Mouse (Mus musculus): ENCODE data around the gene Ms4a15.
A peak's percentile ranks its signal among the peaks of the same experiment; 100 is the strongest.

Gene Ms4a15

DNA sequence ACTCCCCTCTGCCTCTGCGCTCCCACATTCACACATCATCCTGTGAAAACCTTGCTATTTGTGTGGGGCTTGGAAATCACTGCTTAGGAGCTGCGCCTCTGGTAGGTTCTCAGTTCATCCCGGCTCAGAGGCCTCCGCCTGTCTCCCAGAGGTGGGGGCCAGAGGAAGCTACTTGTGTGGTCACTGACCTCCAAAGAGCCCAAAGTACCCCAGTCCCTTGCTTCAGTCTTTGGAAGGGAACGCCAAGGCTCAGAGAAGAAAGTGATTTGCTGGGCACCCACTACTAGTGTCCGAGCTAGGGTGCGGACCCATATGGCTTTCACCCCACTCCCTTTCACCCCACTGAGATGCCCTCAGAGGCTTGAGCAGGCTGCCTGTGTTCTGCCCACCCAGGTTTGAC is at the start of gene Ms4a15:
Ms4a15 (minus strand) TSS at position 101 of the 400 bp plus-strand sequence.
- DNase-seq (ENCODE audit: low spot score in 2 of 2) = no peak

DNA sequence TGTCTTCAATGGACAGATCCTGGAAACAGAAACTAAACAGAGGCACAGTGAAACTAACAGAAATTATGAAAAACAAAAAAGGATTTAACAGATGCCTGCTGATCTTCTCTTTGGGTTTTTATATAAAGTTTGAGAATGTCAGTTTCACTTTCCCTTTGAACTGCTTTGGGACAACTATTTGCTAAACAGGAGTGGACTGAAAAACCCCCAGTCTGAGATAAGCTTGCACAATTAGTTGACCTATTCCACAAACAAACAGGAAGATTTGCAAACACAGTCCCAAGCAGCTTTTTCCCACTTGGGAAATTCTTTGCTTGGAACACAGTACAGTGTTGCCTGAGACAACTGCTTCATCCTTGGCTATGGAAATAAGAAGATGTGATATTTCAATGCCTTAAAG is 44.5 kb upstream of the Ms4a15 start:
- no peak for DNase-seq (ENCODE audit: low spot score in 2 of 2)

- DNase-seq (ENCODE audit: low spot score in 2 of 2) = no peak
These were observed 29.3 kb upstream of the Ms4a15 start for GRCm38 (mm10) chr19:11022382-11022781.

DNA sequence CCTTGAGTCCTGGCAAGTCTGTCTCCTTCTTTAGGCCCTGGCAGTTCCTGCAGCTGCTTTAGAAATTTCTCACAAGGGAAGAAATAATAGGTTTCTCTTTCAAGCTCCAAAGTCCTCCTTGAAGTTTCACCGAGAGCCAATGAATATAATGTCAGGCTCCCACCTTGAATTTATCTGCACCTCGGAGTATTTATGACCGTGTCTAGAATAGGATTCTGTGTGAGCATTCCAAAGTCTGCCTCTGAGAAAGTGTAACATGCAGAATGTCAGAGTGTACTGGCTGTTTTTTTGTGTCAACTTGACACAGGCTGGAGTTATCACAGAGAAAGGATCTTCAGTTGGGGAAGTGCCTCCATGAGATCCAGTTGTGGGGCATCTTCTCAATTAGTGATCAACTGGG is 24.8 kb upstream of the Ms4a15 start, which contains the start of gene Ms4a18:
Ms4a18 (minus strand) TSS at position 141 of the 400 bp plus-strand sequence.
- no peak for DNase-seq (ENCODE audit: low spot score in 2 of 2)

DNA sequence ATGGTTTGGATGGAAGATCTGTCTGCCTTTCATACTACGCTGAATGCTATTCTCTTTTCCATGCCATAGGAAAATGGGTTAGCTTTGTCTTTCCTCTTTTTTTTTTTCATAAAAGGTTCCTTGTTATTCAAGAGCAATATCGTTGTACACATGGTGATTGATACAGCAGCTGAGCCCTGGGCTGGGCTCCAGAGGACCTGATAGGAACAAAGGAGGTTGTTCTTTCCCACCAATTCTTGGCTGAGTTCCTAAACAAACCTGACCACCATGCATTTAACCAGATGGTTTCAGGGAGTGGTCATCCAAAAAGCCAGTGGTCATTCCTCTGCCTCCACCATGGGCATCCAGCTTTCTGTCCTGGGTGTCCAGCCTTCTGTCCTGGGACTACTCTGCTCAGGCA is 24.2 kb upstream of the Ms4a15 start:
- no peak for DNase-seq (ENCODE audit: low spot score in 2 of 2)

DNA sequence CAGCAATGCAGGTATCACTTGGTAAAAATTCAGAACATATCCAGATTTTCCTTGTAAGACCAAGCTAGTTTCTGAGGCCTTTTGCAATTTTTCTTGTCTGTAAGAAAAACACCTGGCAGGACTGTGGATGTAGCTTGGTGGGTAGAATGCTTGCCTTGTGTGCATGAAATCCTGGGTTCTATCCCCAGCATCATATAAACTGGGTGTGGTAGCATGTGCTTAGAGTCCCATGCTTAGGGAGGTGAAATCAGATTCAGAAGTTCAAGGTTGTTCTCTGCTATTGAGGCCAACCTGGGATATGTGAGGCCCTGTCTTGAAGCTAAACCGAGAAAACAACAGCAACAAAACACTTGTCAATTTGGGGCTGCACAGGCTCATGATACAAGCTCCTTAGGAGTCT is 22.9 kb upstream of the Ms4a15 start:
- no peak for DNase-seq (ENCODE audit: low spot score in 2 of 2)

DNA sequence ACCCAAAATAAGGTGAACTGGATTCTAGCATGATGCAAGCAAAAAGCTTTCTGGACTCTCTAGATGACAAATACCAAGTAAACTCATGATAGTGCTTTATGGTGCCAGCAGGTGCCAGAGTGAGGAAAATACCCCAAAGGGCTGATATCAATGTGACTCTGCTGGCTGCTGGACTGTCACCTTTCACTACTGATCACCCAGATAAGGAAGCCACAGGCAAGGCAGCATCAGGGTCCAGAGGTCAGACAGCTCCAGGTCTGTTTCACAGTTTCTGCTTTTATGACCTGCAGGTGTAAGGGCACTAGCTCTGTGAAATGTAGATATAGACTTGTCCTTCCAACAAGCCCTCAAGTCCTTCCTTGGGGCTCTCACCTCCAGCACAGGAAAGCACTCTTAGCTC is 22.4 kb upstream of the Ms4a15 start:
- DNase-seq (ENCODE audit: low spot score in 2 of 2) = no peak

- no peak for DNase-seq (ENCODE audit: low spot score in 2 of 2)
These were observed 1.1 kb downstream of the Ms4a15 start for GRCm38 (mm10) chr19:10991911-10992310.

DNA sequence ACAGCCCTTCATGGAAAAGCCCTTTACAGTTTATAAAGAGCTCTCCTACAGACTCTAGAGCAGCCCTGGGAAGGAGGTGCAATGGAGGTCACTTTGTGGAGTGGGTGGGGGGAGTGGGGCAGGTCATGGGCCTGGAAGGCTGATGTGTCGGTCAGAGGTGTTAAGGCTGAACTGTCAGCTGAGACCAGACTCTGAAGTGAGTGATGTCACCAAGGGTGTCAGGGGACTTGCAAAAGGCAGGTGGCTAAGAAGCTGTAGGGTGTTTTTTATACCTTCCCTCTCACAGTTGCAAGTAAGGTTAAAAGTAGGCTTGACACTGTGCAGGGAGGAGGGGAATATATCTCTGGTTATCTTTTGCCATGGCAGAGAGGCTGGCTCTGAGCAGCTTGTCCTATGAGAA is 2.3 kb downstream of the Ms4a15 start:
- DNase-seq (ENCODE audit: low spot score in 2 of 2) = no peak

GRCm38 (mm10) chr19:10988563-10988962 is 4.5 kb downstream of the Ms4a15 start:
- DNase-seq (ENCODE audit: low spot score in 2 of 2) = no peak

- no peak for DNase-seq (ENCODE audit: low spot score in 2 of 2)
These were observed 7.2 kb downstream of the Ms4a15 start for GRCm38 (mm10) chr19:10985889-10986288.

- no peak for DNase-seq (ENCODE audit: low spot score in 2 of 2)
These were observed 8.5 kb downstream of the Ms4a15 start for GRCm38 (mm10) chr19:10984551-10984950.

GRCm38 (mm10) chr19:10983146-10983545 is 9.9 kb downstream of the Ms4a15 start:
- no peak for DNase-seq (ENCODE audit: low spot score in 2 of 2)

DNA sequence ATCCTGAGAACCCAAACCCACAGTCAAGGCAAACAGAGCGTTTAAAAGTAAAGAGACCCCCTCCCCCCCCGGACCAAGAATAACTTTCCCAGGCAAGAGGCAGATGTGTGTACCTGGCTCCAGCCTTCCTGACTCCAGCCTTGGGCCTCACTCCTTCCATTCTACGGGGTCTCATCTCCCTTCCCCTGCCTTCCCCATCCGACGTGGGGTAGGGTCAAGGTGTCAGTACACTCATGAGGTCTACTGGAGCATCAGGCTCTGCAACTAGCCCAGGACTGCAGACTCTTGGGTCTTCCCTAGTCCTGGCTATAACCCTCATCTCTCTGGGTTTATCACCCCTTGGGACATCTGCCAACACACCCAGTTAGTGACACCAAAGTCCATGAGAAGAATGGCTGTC is 12.8 kb downstream of the Ms4a15 start:
- DNase-seq (ENCODE audit: low spot score in 2 of 2) = no peak

GRCm38 (mm10) chr19:10979184-10980168 is 13.6 kb downstream of the Ms4a15 start:
- DNase-seq (ENCODE audit: low spot score in 2 of 2) = peak; percentile 60 to 71

DNA sequence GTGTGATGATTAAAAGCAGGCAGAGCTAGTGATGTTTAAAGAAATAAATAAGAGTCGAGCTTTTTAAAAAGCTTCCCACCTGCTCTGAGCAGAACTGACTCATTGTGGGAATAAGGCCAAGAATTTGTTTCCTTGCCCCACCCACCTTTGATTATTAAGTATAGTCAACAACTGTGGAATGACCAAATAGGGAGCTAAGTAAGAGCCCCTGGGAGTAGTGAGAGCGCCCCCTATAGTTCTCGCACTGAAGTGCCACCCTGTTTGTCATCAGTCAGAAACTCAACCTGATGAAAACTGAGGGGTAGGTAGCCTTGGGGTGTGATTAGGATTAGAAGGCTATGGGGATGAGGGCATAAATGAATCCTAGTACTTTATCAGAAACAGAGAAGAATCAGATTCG is 16.7 kb downstream of the Ms4a15 start:
- no peak for DNase-seq (ENCODE audit: low spot score in 2 of 2)

- DNase-seq (ENCODE audit: low spot score in 2 of 2) = no peak
These were observed 17.9 kb downstream of the Ms4a15 start for GRCm38 (mm10) chr19:10975187-10975586.

- no peak for DNase-seq (ENCODE audit: low spot score in 2 of 2)
These were observed 18.7 kb downstream of the Ms4a15 start, which contains the start of gene Ms4a10 for GRCm38 (mm10) chr19:10974238-10974865. Gene Ms4a10, minus strand, starts transcription at chr19:10974670.

GRCm38 (mm10) chr19:10973187-10973586 is 19.9 kb downstream of the Ms4a15 start:
- no peak for DNase-seq (ENCODE audit: low spot score in 2 of 2)

DNA sequence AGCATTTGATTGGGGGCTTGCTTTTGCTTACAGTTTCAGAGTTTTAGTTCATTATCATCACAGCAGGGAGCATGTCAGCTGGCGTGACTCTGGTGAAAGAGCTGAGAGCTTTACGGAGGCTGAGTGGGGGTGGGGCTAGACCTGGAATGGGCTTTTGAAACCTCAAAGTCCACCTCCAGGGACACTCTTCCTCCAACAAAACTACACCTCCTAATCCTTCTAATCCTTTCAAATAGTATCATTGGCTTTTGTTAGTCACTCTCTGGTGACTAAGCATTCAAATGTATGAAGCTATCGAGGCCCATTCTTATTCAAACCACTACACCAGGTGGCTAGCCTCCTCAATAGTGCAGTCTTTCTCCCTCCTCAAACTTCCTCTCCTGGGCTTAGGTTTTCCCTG is 20.4 kb downstream of the Ms4a15 start:
- no peak for DNase-seq (ENCODE audit: low spot score in 2 of 2)

DNA sequence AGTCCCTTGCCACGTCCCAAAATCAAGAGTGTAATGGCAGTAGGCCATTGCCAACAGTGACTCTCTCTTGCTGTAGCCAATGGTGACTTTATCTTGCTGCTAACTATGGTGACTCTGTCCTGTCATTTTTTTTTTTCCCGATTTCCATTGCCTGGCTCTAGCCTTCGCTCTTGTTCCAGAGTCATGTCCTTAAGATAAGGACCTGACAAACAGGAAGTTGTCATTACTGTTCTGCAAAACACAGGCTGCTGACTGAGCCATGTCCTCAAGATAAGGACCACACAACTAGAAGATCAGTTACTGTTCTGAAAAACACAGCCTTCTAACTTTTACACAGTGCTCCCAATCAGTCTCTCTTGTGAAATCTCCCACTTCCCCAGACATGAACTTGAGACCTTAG is 22.6 kb downstream of the Ms4a15 start:
- DNase-seq (ENCODE audit: low spot score in 2 of 2) = no peak

DNA sequence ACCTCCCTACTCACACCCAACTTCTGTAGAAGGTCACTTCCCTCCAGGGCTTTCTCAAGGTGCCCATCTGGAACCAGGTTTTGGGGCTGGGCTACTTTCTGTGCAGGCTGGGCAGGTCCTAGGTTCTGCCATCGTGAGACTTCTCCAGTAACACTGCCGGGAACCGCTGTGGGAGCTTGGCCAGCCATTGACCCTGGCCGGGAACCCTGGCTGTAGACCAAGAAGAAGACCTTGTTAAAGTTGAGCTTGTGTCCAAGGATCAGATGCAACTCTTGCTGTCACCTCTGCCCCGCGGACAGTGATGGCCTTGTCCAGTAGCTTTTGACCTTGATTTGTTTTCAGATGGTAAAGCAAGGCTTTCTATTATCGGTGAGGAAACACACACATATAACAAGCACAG is 24.5 kb downstream of the Ms4a15 start:
- no peak for DNase-seq (ENCODE audit: low spot score in 2 of 2)

GRCm38 (mm10) chr19:10965721-10966120 is 27.3 kb downstream of the Ms4a15 start:
- DNase-seq (ENCODE audit: low spot score in 2 of 2) = no peak
